Mouse (Mus musculus) B cell, adult (primary cell): ENCODE measurements around the gene 4930583I09Rik. TPM values are rescaled to one million over a fixed set of nuclear protein-coding genes. Genes with fewer than 3 reads are reported as not detected.

Source experiments
- total RNA-seq: library from RNA; stranded (reverse); gene quantifications from 4 replicates; pipeline ENCODE4 v1.2.4, GENCODE M21; 2023; ENCODE audit not compliant: inconsistent age

4930583I09Rik gene
- not detected in 4 replicates for total RNA-seq

GRCm38 (mm10) chr17:64835928-64836327, at the start of gene 4930583I09Rik:
Gene 4930583I09Rik (minus strand): TSS chr17:64836071.

Other genes starting within 250 kb of the 4930583I09Rik start
- gene Man2a1, start 235.3 kb downstream of the 4930583I09Rik start, total RNA-seq = 54.1 to 60.2 TPM (median 57.2 TPM) in 4 replicates